Mouse (Mus musculus) midbrain, embryonic 11.5 days (tissue): ENCODE measurements around the gene Rcan1. TPM values are rescaled to one million over a fixed set of nuclear protein-coding genes. Genes with fewer than 3 reads are reported as not detected.

Source experiments
- ATAC-seq: fragments of 200-750 bp; cut with Nextera tagmentation; 2 replicates; pipeline ENCODE4 v1.8.0; 2017; ENCODE audit warnings: moderate TSS enrichment, moderate library complexity; ENCODE audit not compliant: low FRiP score
- DNase-seq: peaks from one replicate; pipeline ENCODE4 v3.0.0; 2015; ENCODE audit warnings: low spot score; ENCODE audit errors: missing footprints
- H3K27ac ChIP-seq: fragments of 300-500 bp; sonication (generic); 2 replicates; pipeline ENCODE4 v1.5.1; 2014; ENCODE audit warnings: low read depth, low read length
- H3K27me3 ChIP-seq: fragments of 300-500 bp; sonication (generic); 2 replicates; pipeline ENCODE4 v1.6.1; 2014; ENCODE audit warnings: mild to moderate bottlenecking, low read length, moderate library complexity, mixed read lengths; ENCODE audit not compliant: control insufficient read depth, insufficient read depth
- H3K36me3 ChIP-seq: fragments of 300-500 bp; sonication (generic); 2 replicates; pipeline ENCODE4 v1.6.1; 2014; ENCODE audit warnings: mild to moderate bottlenecking, low read length, moderate library complexity, mixed read lengths; ENCODE audit not compliant: control insufficient read depth, insufficient read depth
- H3K4me1 ChIP-seq: fragments of 300-500 bp; sonication (generic); 2 replicates; pipeline ENCODE4 v1.6.1; 2014; ENCODE audit warnings: low read length; ENCODE audit not compliant: control insufficient read depth, insufficient read depth
- H3K4me2 ChIP-seq: fragments of 300-500 bp; sonication (generic); 2 replicates; pipeline ENCODE4 v1.6.1; 2014; ENCODE audit warnings: mild to moderate bottlenecking, moderate library complexity
- H3K4me3 ChIP-seq: fragments of 300-500 bp; sonication (generic); 2 replicates; pipeline ENCODE4 v1.5.1; 2014; ENCODE audit warnings: low read depth, low read length
- H3K9ac ChIP-seq: fragments of 300-500 bp; sonication (generic); 2 replicates; pipeline ENCODE4 v1.6.1; 2014; ENCODE audit warnings: low read length
- H3K9me3 ChIP-seq: fragments of 300-500 bp; sonication (generic); 2 replicates; pipeline ENCODE4 v1.6.1; 2016; ENCODE audit warnings: low read length; ENCODE audit not compliant: control insufficient read depth
- WGBS: fragments of 180-500 bp; shearing (Covaris S2); extraction: QIAGEN DNeasy Blood & Tissue Kit; methylation state at CpG from one replicate; pipeline ENCODE4 v1.1.7; 2014; 5-methylcytosine and 5-hydroxymethylcytosine counted together
- polyA plus RNA-seq: library from polyadenylated mRNA; unstranded; fragments of >200 nt; fragmentation: Nextera tagmentation; extraction: Ambion mirVana; gene quantifications from 2 replicates; pipeline ENCODE4 v1.2.1, GENCODE M21; 2014

Rcan1 gene
- polyA plus RNA-seq, 1 experiment from 2014 or later: 40.7 TPM

DNA sequence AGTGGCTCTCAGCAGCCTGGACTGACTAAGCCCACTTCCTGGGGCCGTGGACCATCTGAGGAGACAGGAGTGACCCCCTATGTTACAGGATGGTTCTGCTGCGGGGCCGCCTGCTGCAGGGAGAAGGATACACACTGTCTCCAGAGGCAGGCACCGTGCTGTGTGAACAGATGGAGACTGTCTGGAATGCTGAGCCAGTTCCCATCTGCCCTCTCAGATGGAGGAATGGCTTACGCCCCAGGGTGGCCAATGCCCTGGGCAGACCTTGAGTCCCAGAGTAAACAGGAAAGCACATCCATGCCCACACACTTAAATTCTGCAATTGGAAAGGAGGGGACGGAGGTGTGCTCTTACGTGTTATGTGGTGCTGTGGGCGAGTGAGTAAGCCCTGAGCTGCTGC is 20.3 kb downstream of the Rcan1 start:
- Histone ChIP-seq H3K4me3 (no peak overlapping the region), H3K9ac (no peak overlapping the region), H3K27me3 (no peaks in the 10 kb centered on the region), H3K9me3 (no peaks in the 10 kb centered on the region), H3K27ac (no peak overlapping the region), H3K36me3 (no peaks in the 10 kb centered on the region), H3K4me2 (no peak overlapping the region), H3K4me1 (no peaks in the 10 kb centered on the region)
- DNase-seq (no peak), ATAC-seq (0 out of 2 replicates have a peak, but pooled peaks have one; percentile 19)
- WGBS: 91% methylated on average over 8 of the region's 8 CpGs

DNA sequence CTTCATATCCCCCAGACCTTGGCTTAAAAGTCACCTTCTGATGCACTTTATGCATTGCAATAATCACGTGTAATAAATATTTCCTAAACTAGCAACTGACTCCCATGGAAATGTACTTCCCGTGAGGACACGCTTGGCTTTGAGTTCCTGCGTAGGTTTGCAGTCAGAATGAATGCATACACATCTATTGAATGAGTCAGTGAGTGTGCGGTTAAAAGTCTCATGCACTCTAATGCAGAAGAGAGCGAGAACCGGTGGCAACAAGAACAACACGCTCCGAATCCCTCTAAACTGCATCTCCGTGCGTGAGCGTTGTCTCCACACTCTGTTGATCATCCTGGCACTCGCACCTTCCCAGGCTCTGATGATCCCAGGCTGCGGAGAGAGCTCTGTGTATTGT is 21.6 kb downstream of the Rcan1 start:
- H3K27me3 ChIP-seq: no peaks in the 10 kb centered on the region
- H3K27ac ChIP-seq: no peak overlapping the region
- no peak overlapping the region for H3K9ac ChIP-seq
- 95% methylated on average over 14 of the region's 14 CpGs for WGBS
- no peaks in the 10 kb centered on the region for H3K36me3 ChIP-seq
- H3K9me3 ChIP-seq: no peaks in the 10 kb centered on the region
- ATAC-seq (no peak), DNase-seq (no peak)
- H3K4me3 ChIP-seq: no peak overlapping the region
- no peaks in the 10 kb centered on the region for H3K4me1 ChIP-seq
- no peak overlapping the region for H3K4me2 ChIP-seq

DNA sequence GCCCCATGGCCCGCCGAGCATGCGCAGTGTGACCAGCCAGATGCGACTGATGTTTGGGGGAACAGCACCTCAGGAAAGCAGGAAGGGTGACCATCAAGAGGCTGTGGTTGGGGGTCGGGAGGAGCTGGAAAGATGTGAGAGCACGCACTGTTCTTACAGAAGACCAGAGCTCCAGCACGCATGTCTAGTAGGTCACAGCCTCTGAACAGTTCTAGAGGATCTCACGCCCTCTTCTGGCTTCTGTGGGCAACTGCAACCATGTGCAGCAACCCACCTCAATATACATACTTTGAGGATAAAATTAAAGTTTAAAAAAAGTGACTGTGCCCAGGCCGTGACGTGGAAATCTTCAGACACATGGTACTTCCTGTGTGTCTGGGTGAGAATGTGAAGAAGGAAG is 25.3 kb downstream of the Rcan1 start:
- H3K9me3 ChIP-seq: no peaks in the 10 kb centered on the region
- no peak overlapping the region for H3K27ac ChIP-seq
- H3K4me1 ChIP-seq: peaks cover 5% of the 10 kb centered on the region
- no peaks in the 10 kb centered on the region for H3K27me3 ChIP-seq
- DNase-seq (peak; percentile 86), ATAC-seq (no peak)
- H3K36me3 ChIP-seq: no peaks in the 10 kb centered on the region
- 66% methylated on average over 10 of the region's 10 CpGs for WGBS
- no peak overlapping the region for H3K4me2 ChIP-seq
- H3K9ac ChIP-seq: no peak overlapping the region
- no peak overlapping the region for H3K4me3 ChIP-seq

DNA sequence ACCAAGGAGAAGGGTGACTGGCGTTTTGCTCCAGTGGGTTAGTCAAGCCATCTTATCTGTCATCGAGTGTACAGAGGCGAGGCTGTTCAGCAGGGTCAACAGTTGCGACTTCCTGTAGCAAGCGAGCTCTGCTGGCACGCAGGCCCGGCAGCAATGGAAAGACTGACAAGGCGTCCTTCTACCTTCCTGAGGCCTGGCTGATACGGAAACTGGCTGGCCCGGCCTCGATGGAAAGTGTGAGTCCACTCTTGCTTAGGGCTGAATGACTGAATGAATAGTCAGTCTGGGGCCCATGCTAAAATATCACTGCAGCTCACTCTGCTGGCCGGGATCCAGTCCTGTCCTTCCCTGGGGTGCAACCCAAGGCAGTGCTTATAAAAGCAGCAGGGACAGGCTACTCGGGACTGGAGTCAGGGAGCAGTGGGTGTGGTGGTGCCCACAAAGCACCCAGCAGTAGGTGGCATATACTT is 27.0 kb downstream of the Rcan1 start:
- 76% methylated on average over 13 of the region's 13 CpGs for WGBS
- no peak for ATAC-seq
- no peaks in the 10 kb centered on the region for H3K36me3 ChIP-seq

DNA sequence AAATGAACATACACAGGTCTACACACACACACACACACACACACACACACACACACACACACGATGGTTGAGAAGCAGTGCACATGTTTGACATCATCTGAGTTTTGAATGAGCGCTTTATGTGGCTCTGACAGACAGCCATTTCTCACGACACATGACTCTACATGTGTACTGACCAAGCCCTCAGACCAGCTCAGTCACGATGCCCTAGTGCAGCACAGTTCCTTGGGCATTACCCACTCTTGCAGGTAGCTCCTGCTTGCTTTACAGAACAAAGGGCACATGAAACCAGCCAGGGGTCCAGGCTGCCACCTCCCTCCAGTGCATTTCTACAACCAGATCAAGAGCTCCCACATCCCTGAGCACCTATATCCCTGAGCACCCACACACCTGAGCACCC is 27.7 kb downstream of the Rcan1 start:
- H3K4me1 ChIP-seq: peaks cover 7% of the 10 kb centered on the region
- 94% methylated on average over 4 of the region's 4 CpGs for WGBS

More for the DNA sequence above, 27.0 kb downstream of the Rcan1 start:
- Histone ChIP-seq H3K9me3 (no peaks in the 10 kb centered on the region), H3K4me2 (no peak overlapping the region), H3K27me3 (no peaks in the 10 kb centered on the region), H3K27ac (no peak overlapping the region), H3K9ac (no peak overlapping the region), H3K4me3 (no peak overlapping the region), H3K4me1 (peaks cover 6% of the 10 kb centered on the region)
- no peak for DNase-seq

DNA sequence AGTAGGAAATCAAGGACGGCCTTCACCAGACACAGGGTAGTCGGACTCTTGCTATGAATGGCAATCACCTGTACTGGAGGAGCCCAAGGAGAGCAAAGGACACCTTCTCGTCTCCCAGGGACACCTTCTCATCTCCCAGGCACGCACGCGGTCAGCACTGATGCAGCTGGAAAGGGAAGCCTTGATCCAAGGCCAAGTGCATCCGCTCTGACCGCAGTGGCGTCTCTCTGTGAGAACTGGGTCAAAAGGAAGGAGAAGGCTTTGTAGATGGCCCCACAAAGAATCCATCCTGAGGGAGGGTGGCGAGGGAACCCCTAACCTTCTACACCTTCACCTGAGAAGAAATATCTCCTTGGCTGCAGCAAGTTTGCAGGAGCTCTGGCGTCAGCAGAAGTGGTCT is 28.5 kb downstream of the Rcan1 start:
- H3K9me3 ChIP-seq: no peaks in the 10 kb centered on the region
- no peak overlapping the region for H3K27ac ChIP-seq
- no peak overlapping the region for H3K4me2 ChIP-seq
- WGBS: 90% methylated on average over 11 of the region's 11 CpGs
- ATAC-seq (no peak), DNase-seq (no peak)
- no peaks in the 10 kb centered on the region for H3K36me3 ChIP-seq
- H3K27me3 ChIP-seq: no peaks in the 10 kb centered on the region
- H3K4me1 ChIP-seq: peaks cover 10% of the 10 kb centered on the region
- no peak overlapping the region for H3K9ac ChIP-seq
- no peak overlapping the region for H3K4me3 ChIP-seq

More for the DNA sequence above, 27.7 kb downstream of the Rcan1 start:
- Histone ChIP-seq H3K27me3 (no peaks in the 10 kb centered on the region), H3K36me3 (no peaks in the 10 kb centered on the region), H3K9ac (no peak overlapping the region), H3K4me2 (no peak overlapping the region), H3K9me3 (no peaks in the 10 kb centered on the region), H3K27ac (no peak overlapping the region), H3K4me3 (no peak overlapping the region)
- DNase-seq (no peak), ATAC-seq (no peak)

DNA sequence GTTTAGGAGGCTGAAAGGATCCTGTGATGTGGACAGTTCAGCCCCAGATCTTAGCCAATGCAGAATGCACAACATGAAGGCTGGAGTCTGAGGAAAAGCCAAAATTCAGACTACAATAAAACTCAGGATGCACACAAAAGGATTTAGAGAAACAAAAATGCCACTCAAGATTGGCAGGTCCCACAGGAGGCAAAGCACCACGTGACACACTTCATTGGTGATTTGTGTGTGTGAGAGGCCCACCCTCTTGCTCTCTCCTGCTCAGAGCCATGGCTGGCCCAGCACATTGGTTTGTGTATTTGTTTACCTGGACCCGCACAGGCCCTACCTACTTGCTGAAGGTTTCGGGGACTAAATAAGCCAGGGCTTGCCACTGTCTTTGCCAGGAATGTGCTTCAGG is 29.5 kb downstream of the Rcan1 start:
- 72% methylated on average over 3 of the region's 3 CpGs for WGBS
- no peak for ATAC-seq
- peaks cover 10% of the 10 kb centered on the region for H3K4me1 ChIP-seq

DNA sequence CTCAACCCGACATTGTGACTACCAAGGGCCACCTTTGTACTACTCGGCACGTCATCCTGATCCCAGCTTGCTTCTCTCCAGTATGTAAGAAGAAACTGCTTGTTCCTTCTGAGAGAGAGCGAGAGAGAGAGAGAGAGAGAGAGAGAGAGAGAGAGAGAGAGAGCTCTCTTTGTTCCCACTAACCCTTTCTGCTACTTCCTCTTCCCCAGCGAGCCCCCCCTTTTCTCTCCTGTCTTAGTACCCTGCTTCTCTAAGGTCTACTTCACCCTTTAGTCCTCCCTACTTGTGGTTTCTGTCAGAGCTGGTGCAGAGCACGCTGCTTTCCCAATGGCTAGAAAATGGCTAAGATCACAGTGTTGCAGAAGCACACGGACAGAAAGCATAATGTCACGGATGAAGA is 30.4 kb downstream of the Rcan1 start:
- H3K4me2 ChIP-seq: no peak overlapping the region
- DNase-seq: no peak
- H3K36me3 ChIP-seq: no peaks in the 10 kb centered on the region
- WGBS: 85% methylated on average over 8 of the region's 8 CpGs
- H3K4me1 ChIP-seq: peaks cover 10% of the 10 kb centered on the region
- H3K4me3 ChIP-seq: no peak overlapping the region
- H3K27ac ChIP-seq: no peak overlapping the region
- ATAC-seq: no peak
- H3K27me3 ChIP-seq: no peaks in the 10 kb centered on the region
- H3K9me3 ChIP-seq: no peaks in the 10 kb centered on the region
- no peak overlapping the region for H3K9ac ChIP-seq

More for the DNA sequence above, 29.5 kb downstream of the Rcan1 start:
- no peaks in the 10 kb centered on the region for H3K27me3 ChIP-seq
- no peak overlapping the region for H3K9ac ChIP-seq
- H3K4me2 ChIP-seq: no peak overlapping the region
- DNase-seq: no peak
- H3K9me3 ChIP-seq: no peaks in the 10 kb centered on the region
- H3K27ac ChIP-seq: no peak overlapping the region
- H3K4me3 ChIP-seq: no peak overlapping the region
- no peaks in the 10 kb centered on the region for H3K36me3 ChIP-seq

DNA sequence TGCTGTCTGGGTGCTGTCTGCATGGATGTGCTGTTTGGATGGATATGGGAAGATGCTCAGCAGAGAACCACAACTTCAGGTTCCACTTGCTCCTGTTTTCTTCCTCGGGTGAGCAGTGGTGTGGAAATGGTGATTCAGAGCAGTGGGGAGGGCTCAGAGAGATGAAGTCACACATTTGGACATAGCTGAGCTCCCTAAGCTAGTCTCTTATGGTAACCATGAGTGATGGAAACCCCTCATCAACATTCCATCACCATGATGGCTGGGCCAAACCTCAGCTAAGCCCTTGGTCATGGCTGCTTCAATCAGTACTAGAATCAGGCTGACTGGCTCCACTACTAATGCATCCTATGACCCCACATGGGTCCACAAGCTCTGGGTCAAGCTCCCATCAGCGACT is 30.9 kb downstream of the Rcan1 start:
- DNase-seq: no peak
- 69% methylated on average over 2 of the region's 2 CpGs for WGBS
- H3K27ac ChIP-seq: no peak overlapping the region
- no peaks in the 10 kb centered on the region for H3K27me3 ChIP-seq
- no peaks in the 10 kb centered on the region for H3K36me3 ChIP-seq
- no peak overlapping the region for H3K4me2 ChIP-seq
- no peak for ATAC-seq
- peaks cover 10% of the 10 kb centered on the region for H3K4me1 ChIP-seq
- H3K9ac ChIP-seq: no peak overlapping the region
- no peaks in the 10 kb centered on the region for H3K9me3 ChIP-seq
- H3K4me3 ChIP-seq: no peak overlapping the region
